Mouse (Mus musculus) MEL (cell line): ENCODE measurements at regions not wholly inside any gene's neighbourhood (a gene's known extent, or its start where the extent isn't known, plus 50 kb on each side); places are given as distances from the start of the nearest gene placed in this dataset.

Source experiments
- DNase-seq: peaks from one replicate; pipeline ENCODE4 v3.0.0; 2011; ENCODE audit warnings: low read depth, low spot score
- H3K27ac ChIP-seq: 2 replicates; pipeline ENCODE4 v1.5.1; 2012; ENCODE audit warnings: low read depth, mild to moderate bottlenecking, control low read depth, low read length, moderate library complexity; ENCODE audit not compliant: control insufficient read depth
- H3K27me3 ChIP-seq, 2 experiments: fragments of 150-350 bp in 1 of 2; sonication (generic) in 1 of 2; 2 replicates each; pipeline ENCODE4 v1.6.1; 2012; ENCODE audit warnings: low read length in 2 of 2, mild to moderate bottlenecking in 2 of 2, improper control_type of control experiment in 1 of 2, moderate library complexity in 1 of 2; ENCODE audit not compliant: insufficient read depth in 2 of 2, control insufficient read depth in 1 of 2
- H3K36me3 ChIP-seq, 2 experiments: 2 replicates each; pipeline ENCODE4 v1.6.1; 2012 to 2014; ENCODE audit warnings: low read length in 2 of 2, improper control_type of control experiment in 1 of 2, inconsistent platforms in 1 of 2, mild to moderate bottlenecking in 1 of 2; ENCODE audit not compliant: insufficient read depth in 2 of 2, control insufficient read depth in 1 of 2
- H3K4me1 ChIP-seq, 2 experiments: fragments of 150-350 bp in 1 of 2; sonication (generic) in 1 of 2; 2 replicates each; pipeline ENCODE4 v1.6.1; 2012; ENCODE audit warnings: low read length in 2 of 2, improper control_type of control experiment in 1 of 2, mild to moderate bottlenecking in 1 of 2; ENCODE audit not compliant: insufficient read depth in 2 of 2, control insufficient read depth in 1 of 2
- H3K4me3 ChIP-seq, 2 experiments: fragments of 150-350 bp in 1 of 2; sonication (generic) in 1 of 2; 2 replicates each; pipeline ENCODE4 v1.5.1; 2012; ENCODE audit warnings: low read depth in 2 of 2, low read length in 2 of 2, mild to moderate bottlenecking in 2 of 2, moderate library complexity in 2 of 2, control low read depth in 1 of 2, improper control_type of control experiment in 1 of 2; ENCODE audit not compliant: control insufficient read depth in 1 of 2, insufficient read depth in 1 of 2
- H3K79me2 ChIP-seq: 2 replicates; pipeline ENCODE4 v1.6.1; 2012; ENCODE audit warnings: mild to moderate bottlenecking, low read length, moderate library complexity; ENCODE audit not compliant: control insufficient read depth, poor library complexity, insufficient read depth
- H3K9ac ChIP-seq: 2 replicates; pipeline ENCODE4 v1.6.1; 2012; ENCODE audit warnings: low read depth, mild to moderate bottlenecking, control low read depth, low read length, moderate library complexity; ENCODE audit not compliant: control insufficient read depth, poor library complexity, severe bottlenecking
- H3K9me3 ChIP-seq: fragments of 150-350 bp; sonication (generic); replicated peaks from 2 replicates; pipeline ENCODE4 v1.6.1; 2012; ENCODE audit warnings: mild to moderate bottlenecking, low read length, improper control_type of control experiment, moderate library complexity; ENCODE audit not compliant: insufficient read depth
- CHD1 ChIP-seq: IDR thresholded peaks from 2 replicates; pipeline ENCODE4 v1.6.1; 2012; ENCODE audit warnings: low read depth, mild to moderate bottlenecking, inconsistent platforms, low read length, improper control_type of control experiment
- CTCF ChIP-seq, 3 experiments: IDR thresholded peaks in 2 of 3; conservative IDR thresholded peaks in 1 of 3; 2 replicates each; pipeline ENCODE4 v1.5.1; 2011 to 2012; ENCODE audit warnings: low read length in 3 of 3, low read depth in 2 of 3, mild to moderate bottlenecking in 2 of 3, improper control_type of control experiment in 1 of 3, inconsistent platforms in 1 of 3, mixed read lengths in 1 of 3, moderate library complexity in 1 of 3; ENCODE audit not compliant: control insufficient read depth in 1 of 3, insufficient read depth in 1 of 3, poor library complexity in 1 of 3, severe bottlenecking in 1 of 3
- EP300 ChIP-seq, 2 experiments: IDR thresholded peaks; 2 replicates each; pipeline ENCODE4 v1.6.1; 2011; ENCODE audit warnings: improper control_type of control experiment in 2 of 2, low read length in 2 of 2, low read depth in 1 of 2, mild to moderate bottlenecking in 1 of 2
- ETS1 ChIP-seq: IDR thresholded peaks from 2 replicates; pipeline ENCODE4 v1.6.1; 2012; ENCODE audit warnings: low read depth, mild to moderate bottlenecking, inconsistent platforms, low read length, improper control_type of control experiment, moderate library complexity
- KAT2A ChIP-seq: conservative IDR thresholded peaks from 2 replicates; pipeline ENCODE4 v1.6.1; 2012; ENCODE audit warnings: low read depth, low read length, improper control_type of control experiment, inconsistent platforms
- MAFK ChIP-seq: IDR thresholded peaks from 2 replicates; pipeline ENCODE4 v1.6.1; 2011; ENCODE audit warnings: low read depth, mild to moderate bottlenecking, low read length, improper control_type of control experiment, borderline replicate concordance
- MAZ ChIP-seq: IDR thresholded peaks from 2 replicates; pipeline ENCODE4 v1.6.1; 2012; ENCODE audit warnings: low read depth, mild to moderate bottlenecking, inconsistent platforms, low read length, improper control_type of control experiment
- MEF2A ChIP-seq: IDR thresholded peaks from 2 replicates; pipeline ENCODE4 v1.6.1; 2014; ENCODE audit warnings: low read depth, mild to moderate bottlenecking, inconsistent platforms, low read length, improper control_type of control experiment; ENCODE audit not compliant: poor library complexity, insufficient replicate concordance, severe bottlenecking; ENCODE audit errors: extremely low read depth
- MYB ChIP-seq: IDR thresholded peaks from 2 replicates; pipeline ENCODE4 v1.6.1; 2011; ENCODE audit warnings: mild to moderate bottlenecking, low read depth, low read length, improper control_type of control experiment
- NRF1 ChIP-seq: IDR thresholded peaks from 2 replicates; pipeline ENCODE4 v1.6.1; 2014; ENCODE audit warnings: low read depth, mild to moderate bottlenecking, inconsistent platforms, low read length, improper control_type of control experiment, moderate library complexity; ENCODE audit not compliant: poor library complexity, insufficient read depth, severe bottlenecking
- POLR2AphosphoS5 ChIP-seq: IDR thresholded peaks from 2 replicates; pipeline ENCODE4 v1.6.1; 2012; ENCODE audit warnings: low read depth, borderline replicate concordance, mild to moderate bottlenecking, inconsistent platforms, low read length, moderate library complexity, mixed read lengths
- RAD21 ChIP-seq: IDR thresholded peaks from 2 replicates; pipeline ENCODE4 v1.6.1; 2011; ENCODE audit warnings: mild to moderate bottlenecking, low read depth, low read length, improper control_type of control experiment
- SMC3 ChIP-seq: IDR thresholded peaks from 2 replicates; pipeline ENCODE4 v1.6.1; 2011; ENCODE audit warnings: low read depth, low read length, improper control_type of control experiment
- TAL1 ChIP-seq: IDR thresholded peaks from 2 replicates; pipeline ENCODE4 v1.6.1; 2012; ENCODE audit warnings: mild to moderate bottlenecking, inconsistent platforms, low read length, moderate library complexity, mixed read lengths
- UBTF ChIP-seq: IDR thresholded peaks from 2 replicates; pipeline ENCODE4 v1.6.1; 2012; ENCODE audit warnings: low read depth, mild to moderate bottlenecking, inconsistent platforms, low read length, improper control_type of control experiment, moderate library complexity, borderline replicate concordance; ENCODE audit not compliant: insufficient read depth
- USF1 ChIP-seq: IDR thresholded peaks from 2 replicates; pipeline ENCODE4 v1.6.1; 2014; ENCODE audit warnings: low read depth, mild to moderate bottlenecking, inconsistent platforms, low read length, improper control_type of control experiment, moderate library complexity
- ZC3H11A ChIP-seq: IDR thresholded peaks from 2 replicates; pipeline ENCODE4 v1.6.1; 2012; ENCODE audit warnings: low read depth, mild to moderate bottlenecking, inconsistent platforms, low read length, improper control_type of control experiment
- ZMIZ1 ChIP-seq: IDR thresholded peaks from 2 replicates; pipeline ENCODE4 v1.6.1; 2012; ENCODE audit warnings: low read depth, mild to moderate bottlenecking, inconsistent platforms, low read length, improper control_type of control experiment, moderate library complexity

GRCm38 (mm10) chr13:50949545-50950226 lies 151.0 kb upstream of the Spin1 start:
- Histone ChIP-seq H3K27ac (no peak overlapping the region), H3K27me3 (no peaks in the 10 kb centered on the region), H3K36me3 (no peaks in the 10 kb centered on the region), H3K4me1 (no peaks in the 10 kb centered on the region), H3K9ac (no peak overlapping the region), H3K4me3 (no peak overlapping the region), H3K9me3 (no peaks in the 10 kb centered on the region), H3K79me2 (no peaks in the 10 kb centered on the region)
- peak; percentile 78 for DNase-seq
- TF ChIP-seq MYB (no peak), ZC3H11A (peak; percentile 94), RAD21 (peak; percentile 99), UBTF (no peak), SMC3 (peak; percentile 96), CTCF (IDR thresholded peaks at IDR 0.05 in 2 of 3, conservative IDR thresholded peaks at IDR 0.05 in 1 of 3; ENCODE audit: control insufficient read depth in 1 of 3, insufficient read depth in 1 of 3, low read depth in 2 of 3, low read length in 3 of 3, poor library complexity in 1 of 3, severe bottlenecking in 1 of 3) (peak; percentile 49 to 98 (median 79); a peak in 5 of 6 replicates)

DNA sequence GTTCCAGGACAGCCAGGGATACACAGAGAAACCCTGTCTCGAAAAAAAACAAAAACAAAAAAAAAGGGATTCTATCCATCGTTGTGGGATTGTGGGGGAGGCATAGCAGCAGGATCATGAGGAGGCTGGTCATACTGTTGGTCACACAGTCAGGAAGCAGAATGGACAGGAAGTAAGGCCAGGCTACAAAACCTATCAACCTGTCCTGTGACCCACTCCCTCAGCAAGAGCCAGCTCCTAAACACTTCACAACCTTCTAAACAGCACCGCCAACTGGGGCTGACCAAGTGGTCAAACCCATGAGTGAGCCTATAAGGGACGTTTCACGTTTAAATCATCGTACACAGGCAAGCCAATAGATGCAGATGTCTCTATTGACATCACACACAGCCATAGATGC lies 146.0 kb upstream of the Spin1 start:
- Histone ChIP-seq H3K4me3 (no peak overlapping the region), H3K36me3 (no peaks in the 10 kb centered on the region), H3K79me2 (no peaks in the 10 kb centered on the region), H3K9me3 (no peaks in the 10 kb centered on the region), H3K9ac (no peak overlapping the region), H3K4me1 (no peaks in the 10 kb centered on the region), H3K27me3 (no peaks in the 10 kb centered on the region), H3K27ac (no peak overlapping the region)
- no peak for DNase-seq
- TF ChIP-seq POLR2AphosphoS5 = no peak
- no peak for TF ChIP-seq TAL1
- TF ChIP-seq ZMIZ1 = no peak
- no peak for TF ChIP-seq MAFK
- TF ChIP-seq MEF2A = no peak
- no peak for TF ChIP-seq USF1
- no peak for TF ChIP-seq NRF1
- TF ChIP-seq ETS1 = no peak
- TF ChIP-seq MYB = no peak
- no peak for TF ChIP-seq SMC3
- TF ChIP-seq CHD1 = no peak
- no peak for TF ChIP-seq KAT2A
- no peak for TF ChIP-seq EP300 (IDR thresholded peaks at IDR 0.05; ENCODE audit: low read depth in 1 of 2, low read length in 2 of 2)
- no peak for TF ChIP-seq MAZ
